In genomic region chr14:117383188-117383587, GRCm38 (mm10) we compare ENCODE assay signal across 9 mouse cellular contexts.
DNase-seq lines count a peak whose midpoint lies in the region; ATAC-seq lines count a peak whose summit lies in the region.
"Had no signal": no experiment of that assay in that cellular context is flagged by ENCODE, and none has a peak within 500 bp of the region (broad histone marks: within the 10 kb centered on the region; RNA-seq: fewer than 3 reads in every experiment).

No protein-coding gene starts in this region.

- H3K4me2 ChIP-seq in kidney, embryonic 15.5 days: no peak overlapping the region
- no peak overlapping the region for H3K4me2 ChIP-seq in forebrain, embryonic 12.5 days
- no peak overlapping the region for H3K4me2 ChIP-seq in hindbrain, embryonic 16.5 days (ENCODE audit: low read length)
- H3K4me2 ChIP-seq: limb, embryonic 15.5 days had no signal

- 81% methylated on average over 7 of the region's 7 CpGs for WGBS in kidney, embryonic 15.5 days
- 63% methylated on average over 7 of the region's 7 CpGs for WGBS in forebrain, embryonic 12.5 days
- WGBS in hindbrain, embryonic 16.5 days: 36% methylated on average over 7 of the region's 7 CpGs

- no peaks in the 10 kb centered on the region for H3K27me3 ChIP-seq in kidney, embryonic 15.5 days
- H3K27me3 ChIP-seq in forebrain, embryonic 12.5 days: no peaks in the 10 kb centered on the region
- H3K27me3 ChIP-seq in hindbrain, embryonic 16.5 days (replicated peaks; ENCODE audit: control insufficient read depth, insufficient read depth, low read length): no peaks in the 10 kb centered on the region; the same call in 1 of the 2 replicates
- H3K27me3 ChIP-seq: limb, embryonic 15.5 days had no signal

- peaks cover 19% of the 10 kb centered on the region; the same call in 1 of the 2 replicates for H3K4me1 ChIP-seq in kidney, embryonic 15.5 days
- H3K4me1 ChIP-seq in forebrain, embryonic 12.5 days: peaks cover 5% of the 10 kb centered on the region; the same call in 1 of the 2 replicates
- no peaks in the 10 kb centered on the region for H3K4me1 ChIP-seq in hindbrain, embryonic 16.5 days (ENCODE audit: control insufficient read depth, insufficient read depth, low read depth, low read length)

- no peak for DNase-seq in kidney, postnatal 14 days
- peak; percentile 76 for DNase-seq in retina, embryonic 14.5 days (ENCODE audit: low spot score)
- DNase-seq in kidney, postnatal 4 days: no peak
- DNase-seq: lung, postnatal 14 days had no signal

- H3K9ac ChIP-seq in kidney, embryonic 15.5 days: no peak overlapping the region
- H3K9ac ChIP-seq in forebrain, embryonic 12.5 days: no peak overlapping the region
- H3K9ac ChIP-seq in hindbrain, embryonic 16.5 days (ENCODE audit: low read depth, low read length): no peak overlapping the region
- H3K9ac ChIP-seq: limb, embryonic 15.5 days had no signal

- 0 out of 2 replicates have a peak overlapping the region, but pooled peaks have one; percentile 15 for H3K27ac ChIP-seq in kidney, embryonic 15.5 days
- H3K27ac ChIP-seq in forebrain, embryonic 12.5 days: no peak overlapping the region
- no peak overlapping the region for H3K27ac ChIP-seq in hindbrain, embryonic 16.5 days (ENCODE audit: low read depth, low read length)
- H3K27ac ChIP-seq: limb, embryonic 15.5 days had no signal

- ATAC-seq in kidney, embryonic 15.5 days (replicated peaks; ENCODE audit: low FRiP score): no peak
- ATAC-seq in forebrain, embryonic 12.5 days (ENCODE audit: low FRiP score): peak; percentile 69; the same call in 1 of the 2 replicates
- peak; percentile 72 for ATAC-seq in hindbrain, embryonic 16.5 days
- ATAC-seq in CD4-positive, CD25-positive, alpha-beta regulatory T cell, adult 4 months: no peak

- H3K36me3 ChIP-seq in kidney, embryonic 15.5 days: no peaks in the 10 kb centered on the region
- H3K36me3 ChIP-seq in forebrain, embryonic 12.5 days (replicated peaks): no peaks in the 10 kb centered on the region
- H3K36me3 ChIP-seq in hindbrain, embryonic 16.5 days (ENCODE audit: control insufficient read depth, insufficient read depth, low read length): no peaks in the 10 kb centered on the region
- H3K36me3 ChIP-seq: limb, embryonic 15.5 days had no signal

- no peaks in the 10 kb centered on the region for H3K9me3 ChIP-seq in kidney, embryonic 15.5 days (replicated peaks)
- H3K9me3 ChIP-seq in forebrain, embryonic 12.5 days: no peaks in the 10 kb centered on the region
- no peaks in the 10 kb centered on the region for H3K9me3 ChIP-seq in hindbrain, embryonic 16.5 days (ENCODE audit: control insufficient read depth, low read length)
- H3K9me3 ChIP-seq: limb, embryonic 15.5 days had no signal

- no peak overlapping the region for H3K4me3 ChIP-seq in kidney, embryonic 15.5 days (replicated peaks)
- no peak overlapping the region for H3K4me3 ChIP-seq in forebrain, embryonic 12.5 days (replicated peaks)
- H3K4me3 ChIP-seq in hindbrain, embryonic 16.5 days (ENCODE audit: low read length): no peak overlapping the region
- H3K4me3 ChIP-seq: limb, embryonic 15.5 days had no signal

Comparison
In these comparisons a context has a peak if more than half of its experiments do, and no peak if none do; other contexts are left out.
1. ATAC-seq: peak in forebrain, embryonic 12.5 days (single experiment) and hindbrain, embryonic 16.5 days (single experiment); none in kidney, embryonic 15.5 days (single experiment) and CD4-positive, CD25-positive, alpha-beta regulatory T cell, adult 4 months (single experiment).